Mouse (Mus musculus) intestine, embryonic 15.5 days (tissue): ENCODE data around the gene Trim3. TPM values are rescaled to one million over a fixed set of nuclear protein-coding genes. Genes with fewer than 3 reads are reported as not detected.

Experiments used
- ATAC-seq: fragments of 200-750 bp; cut with Nextera tagmentation; 2 replicates; pipeline ENCODE4 v1.8.0; 2017; ENCODE audit warnings: moderate TSS enrichment, moderate library complexity
- H3K27ac ChIP-seq: fragments of 300-500 bp; sonication (generic); 2 replicates; pipeline ENCODE4 v1.5.1; 2015; ENCODE audit warnings: mild to moderate bottlenecking, inconsistent platforms
- H3K27me3 ChIP-seq: fragments of 300-500 bp; sonication (generic); replicated peaks from 2 replicates; pipeline ENCODE4 v1.6.1; 2015; ENCODE audit warnings: inconsistent platforms
- H3K36me3 ChIP-seq: fragments of 300-500 bp; sonication (generic); 2 replicates; pipeline ENCODE4 v1.6.1; 2015; ENCODE audit warnings: inconsistent platforms
- H3K4me1 ChIP-seq: fragments of 300-500 bp; sonication (generic); replicated peaks from 2 replicates; pipeline ENCODE4 v1.6.1; 2015; ENCODE audit warnings: inconsistent platforms
- H3K4me2 ChIP-seq: fragments of 300-500 bp; sonication (generic); replicated peaks from 2 replicates; pipeline ENCODE4 v1.6.1; 2015; ENCODE audit warnings: mild to moderate bottlenecking, inconsistent platforms
- H3K4me3 ChIP-seq: fragments of 300-500 bp; sonication (generic); replicated peaks from 2 replicates; pipeline ENCODE4 v1.5.1; 2015; ENCODE audit warnings: inconsistent platforms
- H3K9ac ChIP-seq: fragments of 300-500 bp; sonication (generic); 2 replicates; pipeline ENCODE4 v1.6.1; 2015; ENCODE audit warnings: inconsistent platforms
- H3K9me3 ChIP-seq: fragments of 300-500 bp; sonication (generic); 2 replicates; pipeline ENCODE4 v1.6.1; 2016; ENCODE audit warnings: inconsistent platforms
- WGBS: fragments of 180-500 bp; shearing (Covaris S2); methylation state at CpG from one replicate; pipeline ENCODE4 v1.1.7; 2015; 5-methylcytosine and 5-hydroxymethylcytosine counted together
- polyA plus RNA-seq: library from polyadenylated mRNA; unstranded; fragments of >200 nt; fragmentation: Nextera tagmentation; extraction: Ambion mirVana; gene quantifications from 2 replicates; pipeline ENCODE4 v1.2.1, GENCODE M21; 2015

Trim3 gene
- polyA plus RNA-seq, 1 experiment from 2014 or later, result 24.7 TPM

- Histone ChIP-seq H3K4me3 (peak overlapping the region; percentile 89), H3K4me2 (peak overlapping the region; percentile 91), H3K9ac (peak overlapping the region; percentile 78), H3K4me1 (peaks cover 18% of the 10 kb centered on the region), H3K36me3 (peaks cover 10% of the 10 kb centered on the region), H3K27me3 (no peaks in the 10 kb centered on the region), H3K9me3 (no peaks in the 10 kb centered on the region), H3K27ac (no peak overlapping the region)
- WGBS, result 17% methylated on average over 4 of the region's 4 CpGs
- no peak; the same call in 1 of the 2 replicates for ATAC-seq
Observed at GRCm38 (mm10) chr7:105632551-105632972, 809 bp downstream of the Trim3 start.

- ATAC-seq, result peak; percentile 16; the same call in 1 of the 2 replicates
Observed at GRCm38 (mm10) chr7:105628633-105629032, 4.7 kb downstream of the Trim3 start.

DNA sequence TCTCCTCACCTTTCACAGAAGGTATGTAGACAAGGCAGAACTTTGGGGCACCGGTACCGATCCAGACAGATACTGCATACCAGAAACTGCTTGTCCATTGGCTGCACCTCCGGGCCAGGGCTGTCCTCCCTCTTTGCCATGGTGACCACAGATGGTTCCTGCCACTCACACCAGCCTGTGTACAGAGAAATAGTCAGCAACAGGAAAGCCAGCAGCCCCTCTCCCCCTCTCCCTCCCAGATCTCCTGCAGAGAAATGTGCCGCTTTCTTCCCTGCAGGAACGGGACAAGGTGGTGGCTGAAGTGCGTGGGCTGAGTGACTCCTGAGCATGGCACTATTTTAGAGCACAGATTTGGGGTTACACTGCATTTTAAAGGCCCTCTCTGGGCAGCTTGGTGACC, 8.0 kb downstream of the Trim3 start:
- H3K9ac ChIP-seq, result no peak overlapping the region
- H3K4me3 ChIP-seq, result no peak overlapping the region
- ATAC-seq, result no peak
- 80% methylated on average over 6 of the region's 6 CpGs for WGBS
- no peaks in the 10 kb centered on the region for H3K9me3 ChIP-seq
- no peak overlapping the region for H3K4me2 ChIP-seq
- H3K4me1 ChIP-seq, result peaks cover 13% of the 10 kb centered on the region; the same call in 1 of the 2 replicates
- no peak overlapping the region for H3K27ac ChIP-seq
- no peaks in the 10 kb centered on the region for H3K27me3 ChIP-seq
- peaks cover 8% of the 10 kb centered on the region; the same call in 1 of the 2 replicates for H3K36me3 ChIP-seq

More at GRCm38 (mm10) chr7:105628633-105629032, 4.7 kb downstream of the Trim3 start:
- Histone ChIP-seq H3K36me3 (peaks cover 8% of the 10 kb centered on the region; the same call in 1 of the 2 replicates), H3K4me1 (peaks cover 18% of the 10 kb centered on the region), H3K27ac (no peak overlapping the region), H3K9ac (no peak overlapping the region), H3K4me2 (no peak overlapping the region), H3K9me3 (no peaks in the 10 kb centered on the region), H3K27me3 (no peaks in the 10 kb centered on the region), H3K4me3 (no peak overlapping the region)
- WGBS, result 18% methylated on average over 3 of the region's 3 CpGs

GRCm38 (mm10) chr7:105621646-105622292, 11.6 kb downstream of the Trim3 start:
- Histone ChIP-seq H3K4me1 (no peaks in the 10 kb centered on the region), H3K9me3 (no peaks in the 10 kb centered on the region), H3K4me3 (no peak overlapping the region), H3K27ac (no peak overlapping the region), H3K27me3 (no peaks in the 10 kb centered on the region), H3K36me3 (peaks cover 26% of the 10 kb centered on the region), H3K9ac (no peak overlapping the region), H3K4me2 (no peak overlapping the region)
- WGBS, result 74% methylated on average over 8 of the region's 8 CpGs
- no peak for ATAC-seq

DNA sequence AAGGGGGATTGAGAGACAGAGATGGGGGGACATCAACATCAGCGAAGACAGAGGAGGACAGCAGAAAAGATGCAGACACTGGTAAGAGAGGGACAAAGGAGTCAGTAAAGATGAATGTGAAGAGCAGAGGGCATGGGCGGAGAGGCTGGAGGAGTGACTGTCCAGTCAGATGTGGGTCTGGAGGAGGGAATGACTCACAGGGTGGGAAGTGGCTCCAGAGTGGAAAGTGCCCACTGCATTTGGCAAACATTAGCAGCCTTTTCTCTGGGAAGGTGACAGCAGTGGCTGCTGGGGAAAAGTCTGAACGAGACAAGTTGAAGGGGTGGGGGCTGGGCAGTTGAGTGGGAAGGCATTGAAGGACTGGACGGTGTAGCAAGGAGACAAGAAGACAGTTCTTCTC, 12.3 kb downstream of the Trim3 start:
- Histone ChIP-seq H3K9me3 (no peaks in the 10 kb centered on the region), H3K4me1 (no peaks in the 10 kb centered on the region), H3K27ac (no peak overlapping the region), H3K9ac (no peak overlapping the region), H3K36me3 (peaks cover 26% of the 10 kb centered on the region), H3K4me2 (no peak overlapping the region), H3K4me3 (no peak overlapping the region), H3K27me3 (no peaks in the 10 kb centered on the region)
- no peak for ATAC-seq
- WGBS, result 63% methylated on average over 4 of the region's 4 CpGs

DNA sequence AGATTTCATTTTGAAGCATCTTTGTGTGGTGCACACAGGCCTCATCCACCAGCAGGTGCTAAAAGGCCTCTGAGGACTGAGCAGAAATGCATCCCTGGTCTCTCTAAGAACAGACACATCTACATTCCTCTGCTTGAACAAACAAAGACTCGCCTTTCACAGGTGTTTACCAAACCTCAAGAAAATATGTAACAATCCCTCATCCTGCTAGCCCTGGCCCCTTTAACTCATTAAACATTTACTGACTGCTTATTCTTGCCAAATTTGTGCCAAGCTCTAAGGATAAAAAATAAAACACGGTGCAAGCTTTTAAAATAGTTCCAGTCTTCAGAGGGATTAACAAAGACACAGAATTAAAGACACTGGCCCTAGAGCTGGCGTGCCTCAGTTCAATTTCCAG, 13.7 kb downstream of the Trim3 start:
- Histone ChIP-seq H3K4me3 (no peak overlapping the region), H3K4me2 (no peak overlapping the region), H3K36me3 (peaks cover 30% of the 10 kb centered on the region), H3K4me1 (no peaks in the 10 kb centered on the region), H3K27me3 (no peaks in the 10 kb centered on the region), H3K9me3 (no peaks in the 10 kb centered on the region), H3K9ac (no peak overlapping the region), H3K27ac (no peak overlapping the region)
- ATAC-seq, result 0 out of 2 replicates have a peak, but pooled peaks have one; percentile 17
- 40% methylated on average over 3 of the region's 3 CpGs for WGBS

GRCm38 (mm10) chr7:105617810-105618209, 15.6 kb downstream of the Trim3 start:
- no peak overlapping the region for H3K27ac ChIP-seq
- H3K4me3 ChIP-seq, result no peak overlapping the region
- no peak overlapping the region for H3K4me2 ChIP-seq
- no peak overlapping the region for H3K9ac ChIP-seq
- no peaks in the 10 kb centered on the region for H3K4me1 ChIP-seq
- no peak; the same call in 1 of the 2 replicates for ATAC-seq
- H3K27me3 ChIP-seq, result no peaks in the 10 kb centered on the region
- H3K9me3 ChIP-seq, result no peaks in the 10 kb centered on the region
- H3K36me3 ChIP-seq, result peaks cover 25% of the 10 kb centered on the region
- 98% methylated on average over 22 of the region's 22 CpGs for WGBS

GRCm38 (mm10) chr7:105616561-105616960, 16.8 kb downstream of the Trim3 start:
- no peaks in the 10 kb centered on the region for H3K27me3 ChIP-seq
- no peaks in the 10 kb centered on the region for H3K4me1 ChIP-seq
- H3K9me3 ChIP-seq, result no peaks in the 10 kb centered on the region
- H3K27ac ChIP-seq, result no peak overlapping the region
- 80% methylated on average over 6 of the region's 6 CpGs for WGBS
- no peak overlapping the region for H3K4me3 ChIP-seq
- ATAC-seq, result no peak
- H3K9ac ChIP-seq, result no peak overlapping the region
- peaks cover 32% of the 10 kb centered on the region for H3K36me3 ChIP-seq
- H3K4me2 ChIP-seq, result no peak overlapping the region

- no peak overlapping the region for H3K4me3 ChIP-seq
- no peaks in the 10 kb centered on the region for H3K27me3 ChIP-seq
- H3K36me3 ChIP-seq, result peaks cover 35% of the 10 kb centered on the region
- no peak overlapping the region for H3K4me2 ChIP-seq
- no peak overlapping the region for H3K9ac ChIP-seq
- H3K9me3 ChIP-seq, result no peaks in the 10 kb centered on the region
- 76% methylated on average over 1 of the region's 1 CpGs for WGBS
- no peak overlapping the region for H3K27ac ChIP-seq
- H3K4me1 ChIP-seq, result no peaks in the 10 kb centered on the region
- no peak for ATAC-seq
Observed at GRCm38 (mm10) chr7:105615720-105616119, 17.7 kb downstream of the Trim3 start.

GRCm38 (mm10) chr7:105614400-105614799, 19.0 kb downstream of the Trim3 start:
- no peak overlapping the region for H3K27ac ChIP-seq
- peaks cover 38% of the 10 kb centered on the region for H3K36me3 ChIP-seq
- no peaks in the 10 kb centered on the region for H3K27me3 ChIP-seq
- no peak for ATAC-seq
- no peaks in the 10 kb centered on the region for H3K9me3 ChIP-seq
- H3K4me1 ChIP-seq, result no peaks in the 10 kb centered on the region
- WGBS, result 77% methylated on average over 1 of the region's 1 CpGs
- no peak overlapping the region for H3K9ac ChIP-seq
- H3K4me3 ChIP-seq, result no peak overlapping the region
- H3K4me2 ChIP-seq, result no peak overlapping the region

- WGBS, result 96% methylated on average over 1 of the region's 1 CpGs
- Histone ChIP-seq H3K27me3 (no peaks in the 10 kb centered on the region), H3K4me2 (no peak overlapping the region), H3K36me3 (peaks cover 20% of the 10 kb centered on the region), H3K4me3 (no peak overlapping the region), H3K9me3 (no peaks in the 10 kb centered on the region), H3K27ac (no peak overlapping the region), H3K4me1 (no peaks in the 10 kb centered on the region), H3K9ac (no peak overlapping the region)
- no peak for ATAC-seq
Observed at GRCm38 (mm10) chr7:105611767-105612166, 21.6 kb downstream of the Trim3 start.

- 86% methylated on average over 3 of the region's 3 CpGs for WGBS
- Histone ChIP-seq H3K9me3 (no peaks in the 10 kb centered on the region), H3K36me3 (peaks cover 15% of the 10 kb centered on the region), H3K4me3 (no peak overlapping the region), H3K27me3 (no peaks in the 10 kb centered on the region), H3K9ac (no peak overlapping the region), H3K4me2 (no peak overlapping the region), H3K4me1 (no peaks in the 10 kb centered on the region), H3K27ac (no peak overlapping the region)
- ATAC-seq, result no peak
Observed at GRCm38 (mm10) chr7:105608467-105608866, 24.9 kb downstream of the Trim3 start.
